Mouse (Mus musculus) limb, embryonic 13.5 days (tissue): ENCODE results near the gene Zfhx3. TPM values are rescaled to one million over a fixed set of nuclear protein-coding genes. Genes with fewer than 3 reads are reported as not detected.

ENCODE experiments used
- ATAC-seq: fragments of 200-750 bp; cut with Nextera tagmentation; 2 replicates; pipeline ENCODE4 v1.8.0; 2017; ENCODE audit warnings: low read depth, moderate number of reproducible peaks, moderate TSS enrichment; ENCODE audit not compliant: low FRiP score
- H3K27ac ChIP-seq: fragments of 300-500 bp; sonication (generic); 2 replicates; pipeline ENCODE4 v1.5.1; 2015; ENCODE audit warnings: inconsistent platforms, mild to moderate bottlenecking, moderate library complexity
- H3K27me3 ChIP-seq: fragments of 300-500 bp; sonication (generic); 2 replicates; pipeline ENCODE4 v1.6.1; 2015; ENCODE audit warnings: mild to moderate bottlenecking, inconsistent platforms
- H3K36me3 ChIP-seq: fragments of 300-500 bp; sonication (generic); 2 replicates; pipeline ENCODE4 v1.6.1; 2015; ENCODE audit warnings: inconsistent platforms, mild to moderate bottlenecking, moderate library complexity
- H3K4me1 ChIP-seq: fragments of 300-500 bp; sonication (generic); 2 replicates; pipeline ENCODE4 v1.6.1; 2015; ENCODE audit warnings: inconsistent platforms
- H3K4me2 ChIP-seq: fragments of 300-500 bp; sonication (generic); replicated peaks from 2 replicates; pipeline ENCODE4 v1.6.1; 2015; ENCODE audit warnings: inconsistent platforms, mild to moderate bottlenecking, moderate library complexity
- H3K4me3 ChIP-seq: fragments of 300-500 bp; sonication (generic); 2 replicates; pipeline ENCODE4 v1.5.1; 2015; ENCODE audit warnings: moderate library complexity, mild to moderate bottlenecking, inconsistent platforms
- H3K9ac ChIP-seq: fragments of 300-500 bp; sonication (generic); 2 replicates; pipeline ENCODE4 v1.6.1; 2015; ENCODE audit warnings: mild to moderate bottlenecking, inconsistent platforms
- H3K9me3 ChIP-seq: fragments of 300-500 bp; sonication (generic); 2 replicates; pipeline ENCODE4 v1.6.1; 2016; ENCODE audit warnings: inconsistent platforms
- WGBS: fragments of 180-500 bp; shearing (Covaris S2); methylation state at CpG from one replicate; pipeline ENCODE4 v1.1.7; 2015; 5-methylcytosine and 5-hydroxymethylcytosine counted together
- polyA plus RNA-seq: library from polyadenylated mRNA; unstranded; fragments of >200 nt; fragmentation: Nextera tagmentation; extraction: Ambion mirVana; gene quantifications from 2 replicates; pipeline ENCODE4 v1.2.1, GENCODE M21; 2015

Gene Zfhx3
- polyA plus RNA-seq, 1 experiment from 2014 or later: 44.1 TPM

DNA sequence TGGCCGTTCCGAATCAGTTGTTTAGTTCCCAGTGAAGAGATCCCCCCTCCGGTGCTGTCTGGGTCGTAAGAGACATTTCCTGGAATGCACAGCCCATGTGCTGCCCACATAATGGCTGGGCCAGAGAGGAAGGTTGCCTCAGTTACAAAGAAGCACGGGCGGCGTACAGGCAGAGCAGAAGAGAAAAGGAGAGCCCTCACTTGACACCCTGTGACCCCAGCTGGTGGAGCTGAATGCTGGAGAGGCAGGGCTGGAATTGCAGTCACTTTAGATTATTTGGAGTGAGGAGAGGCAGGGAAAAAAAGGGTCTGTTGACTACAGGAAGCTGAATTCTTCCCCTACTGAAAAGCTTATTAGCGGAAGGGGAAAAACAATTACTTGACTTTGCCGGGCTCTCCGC is 958.1 kb downstream of the Zfhx3 start:
- ATAC-seq: no peak
- 44% methylated on average over 10 of the region's 10 CpGs for WGBS
- H3K27me3 ChIP-seq: no peaks in the 10 kb centered on the region
- H3K9me3 ChIP-seq: no peaks in the 10 kb centered on the region
- no peak overlapping the region for H3K4me2 ChIP-seq
- peaks cover 14% of the 10 kb centered on the region; the same call in 1 of the 2 replicates for H3K36me3 ChIP-seq
- H3K4me3 ChIP-seq: no peak overlapping the region
- peaks cover 85% of the 10 kb centered on the region for H3K4me1 ChIP-seq
- H3K9ac ChIP-seq: no peak overlapping the region
- H3K27ac ChIP-seq: no peak overlapping the region; the same call in 1 of the 2 replicates

DNA sequence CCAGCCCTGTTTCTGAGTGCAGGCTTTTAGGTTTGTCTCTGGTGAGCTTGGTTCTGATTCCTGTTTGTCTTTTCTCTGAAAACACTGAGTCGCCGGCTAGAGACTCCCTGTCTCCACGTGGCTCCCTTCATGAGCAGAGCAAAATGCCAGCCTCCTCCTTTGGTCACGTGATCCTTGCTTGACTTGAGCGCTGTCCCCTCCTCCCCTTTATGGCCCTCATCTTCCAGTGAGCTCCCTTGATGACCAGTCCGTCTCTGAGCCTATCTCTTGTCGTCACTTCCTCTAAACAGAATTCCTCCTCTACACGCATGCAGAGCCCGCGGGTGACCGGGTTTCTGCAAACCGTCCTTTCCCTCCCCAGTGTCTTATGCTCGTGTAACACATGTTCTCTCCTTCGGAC is 958.8 kb downstream of the Zfhx3 start:
- 69% methylated on average over 14 of the region's 14 CpGs for WGBS
- H3K4me1 ChIP-seq: peaks cover 84% of the 10 kb centered on the region
- no peak for ATAC-seq
- no peaks in the 10 kb centered on the region for H3K9me3 ChIP-seq
- no peaks in the 10 kb centered on the region for H3K27me3 ChIP-seq
- no peak overlapping the region for H3K4me2 ChIP-seq
- H3K9ac ChIP-seq: no peak overlapping the region
- H3K4me3 ChIP-seq: no peak overlapping the region
- H3K36me3 ChIP-seq: peaks cover 14% of the 10 kb centered on the region; the same call in 1 of the 2 replicates
- H3K27ac ChIP-seq: no peak overlapping the region

DNA sequence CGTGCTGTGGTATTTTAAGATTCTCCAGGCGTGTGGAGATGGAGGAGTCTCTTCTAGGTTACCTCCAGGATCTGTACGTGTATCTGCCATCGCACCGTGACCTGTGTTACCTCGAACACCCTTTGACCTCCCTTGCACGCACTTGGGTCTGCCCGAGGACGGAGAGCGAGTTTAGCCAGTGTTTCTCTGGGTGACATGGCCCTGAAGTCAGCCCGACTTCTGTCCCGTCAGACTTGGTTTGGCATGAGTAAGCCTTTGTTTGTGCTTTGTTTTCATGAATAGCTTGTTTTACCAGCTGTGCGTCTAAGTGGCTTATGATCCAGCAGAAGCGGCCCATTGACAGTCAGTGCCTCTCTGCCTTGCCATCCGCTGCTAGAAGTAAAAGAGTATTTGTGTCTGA is 961.1 kb downstream of the Zfhx3 start:
- WGBS: 86% methylated on average over 15 of the region's 15 CpGs
- H3K4me2 ChIP-seq: no peak overlapping the region
- peaks cover 19% of the 10 kb centered on the region; the same call in 1 of the 2 replicates for H3K36me3 ChIP-seq
- no peak overlapping the region for H3K9ac ChIP-seq
- no peaks in the 10 kb centered on the region for H3K27me3 ChIP-seq
- peaks cover 77% of the 10 kb centered on the region for H3K4me1 ChIP-seq
- H3K4me3 ChIP-seq: no peak overlapping the region
- ATAC-seq: no peak
- H3K9me3 ChIP-seq: no peaks in the 10 kb centered on the region
- no peak overlapping the region for H3K27ac ChIP-seq

DNA sequence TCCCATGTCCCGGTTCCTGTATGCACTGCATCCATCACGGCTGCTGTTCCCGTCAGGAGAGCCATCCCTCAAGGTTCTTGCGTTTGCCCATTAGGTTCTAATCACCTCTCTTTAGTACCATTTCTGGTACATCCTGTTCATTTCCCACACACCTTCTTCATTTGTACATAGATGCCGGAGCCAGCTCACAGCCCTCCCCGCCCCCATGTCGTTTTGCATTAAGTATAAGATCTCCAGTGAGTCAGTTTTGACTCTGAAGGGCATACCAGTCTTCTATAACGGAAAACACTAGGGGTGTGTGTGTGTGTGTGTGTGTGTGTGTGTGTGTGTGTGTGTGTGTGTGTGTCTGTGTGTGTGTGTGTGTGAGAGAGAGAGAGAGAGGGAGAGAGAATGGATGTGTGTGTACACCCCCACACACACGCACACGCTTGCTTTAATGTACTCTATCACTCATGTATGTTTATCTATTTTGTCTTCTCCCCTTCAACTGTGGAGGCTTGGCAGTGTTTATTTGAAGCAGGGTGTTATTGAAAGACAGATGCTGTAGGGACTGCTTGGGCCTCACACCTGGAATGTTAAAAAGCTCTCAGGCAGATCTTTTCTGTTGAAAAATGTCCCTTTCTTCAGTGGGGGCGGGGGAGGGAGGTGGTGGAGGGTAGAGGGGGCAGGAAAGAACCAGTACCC is 962.0 kb downstream of the Zfhx3 start:
- no peak for ATAC-seq
- 0 out of 2 replicates have a peak, but pooled peaks cover 12% of the 10 kb centered on the region for H3K36me3 ChIP-seq
- H3K27me3 ChIP-seq: no peaks in the 10 kb centered on the region
- 43% methylated on average over 11 of the region's 11 CpGs for WGBS
- H3K9me3 ChIP-seq: no peaks in the 10 kb centered on the region
- H3K4me2 ChIP-seq: no peak overlapping the region
- H3K4me3 ChIP-seq: no peak overlapping the region
- H3K4me1 ChIP-seq: peaks cover 76% of the 10 kb centered on the region
- no peak overlapping the region for H3K27ac ChIP-seq
- H3K9ac ChIP-seq: no peak overlapping the region

DNA sequence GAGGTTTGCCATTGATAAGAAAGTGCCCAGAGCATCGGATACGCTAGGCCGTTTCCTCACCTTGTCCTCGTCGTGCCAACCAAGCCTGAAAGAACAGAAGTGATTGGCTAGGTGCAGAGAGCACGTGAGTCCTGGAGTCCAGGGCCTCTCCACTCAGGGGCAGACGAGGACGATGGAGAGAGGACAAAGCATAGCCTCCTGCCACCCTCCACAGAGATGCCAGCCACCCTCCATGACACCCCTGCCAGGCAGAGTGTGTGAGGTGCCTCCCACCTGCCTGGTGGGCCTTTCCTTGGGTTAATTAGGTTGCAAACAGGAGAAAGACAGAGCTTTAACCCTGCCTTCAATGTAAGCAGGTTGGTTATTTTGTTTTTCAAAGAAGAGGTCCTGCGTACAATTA is 965.6 kb downstream of the Zfhx3 start:
- no peak overlapping the region for H3K4me3 ChIP-seq
- H3K4me2 ChIP-seq: no peak overlapping the region
- no peaks in the 10 kb centered on the region for H3K9me3 ChIP-seq
- H3K9ac ChIP-seq: no peak overlapping the region
- H3K27ac ChIP-seq: peak overlapping the region; percentile 39; the same call in 1 of the 2 replicates
- peaks cover 66% of the 10 kb centered on the region for H3K4me1 ChIP-seq
- 85% methylated on average over 9 of the region's 9 CpGs for WGBS
- no peak for ATAC-seq
- 0 out of 2 replicates have a peak, but pooled peaks cover 7% of the 10 kb centered on the region for H3K36me3 ChIP-seq
- no peaks in the 10 kb centered on the region for H3K27me3 ChIP-seq

DNA sequence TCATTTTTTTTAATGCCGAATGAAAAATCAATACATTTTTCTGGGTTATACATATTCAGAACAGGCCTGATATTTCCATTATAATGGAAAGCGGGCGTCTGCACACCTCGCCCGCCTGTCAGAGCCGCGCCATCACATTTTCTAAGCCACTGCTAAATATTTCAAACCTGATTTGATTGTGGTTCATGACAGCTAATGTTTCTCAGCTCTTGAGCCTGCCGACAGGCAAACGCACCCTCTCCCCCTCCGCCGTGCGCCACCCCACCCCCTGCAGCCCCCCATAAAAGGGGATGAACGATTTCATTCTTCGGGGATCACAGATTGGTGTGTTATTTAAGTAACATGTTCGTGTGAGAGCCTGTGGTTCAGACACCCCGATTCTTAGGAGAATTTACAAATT is 966.1 kb downstream of the Zfhx3 start:
- WGBS: 70% methylated on average over 16 of the region's 16 CpGs
- Histone ChIP-seq H3K9me3 (no peaks in the 10 kb centered on the region), H3K36me3 (0 out of 2 replicates have a peak, but pooled peaks cover 7% of the 10 kb centered on the region), H3K4me2 (no peak overlapping the region), H3K27ac (no peak overlapping the region), H3K4me3 (no peak overlapping the region), H3K4me1 (peaks cover 61% of the 10 kb centered on the region), H3K27me3 (no peaks in the 10 kb centered on the region), H3K9ac (no peak overlapping the region)
- ATAC-seq: no peak

DNA sequence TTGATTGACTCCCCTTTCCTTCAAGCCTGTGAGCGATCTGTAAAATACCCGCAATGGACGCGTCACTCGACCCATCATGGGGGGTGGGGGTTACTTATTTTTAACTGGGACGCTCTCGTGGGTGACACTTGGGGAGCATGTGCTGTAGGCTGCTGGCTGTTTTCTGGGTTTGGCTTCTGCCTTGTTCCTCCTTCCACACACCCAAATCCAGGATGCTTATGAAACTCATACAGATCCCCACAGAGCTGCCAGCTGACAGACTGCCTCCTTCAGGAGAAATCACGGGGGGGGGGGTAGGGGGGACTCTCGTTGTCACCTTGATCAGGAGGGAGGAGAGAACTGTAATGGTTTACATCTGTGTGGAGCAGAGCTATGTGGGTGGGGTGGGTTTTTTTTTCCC is 966.6 kb downstream of the Zfhx3 start:
- Histone ChIP-seq H3K36me3 (0 out of 2 replicates have a peak, but pooled peaks cover 7% of the 10 kb centered on the region), H3K4me2 (no peak overlapping the region), H3K9me3 (no peaks in the 10 kb centered on the region), H3K9ac (no peak overlapping the region), H3K27ac (no peak overlapping the region), H3K4me1 (peaks cover 56% of the 10 kb centered on the region), H3K27me3 (no peaks in the 10 kb centered on the region), H3K4me3 (no peak overlapping the region)
- no peak for ATAC-seq
- 62% methylated on average over 9 of the region's 9 CpGs for WGBS

DNA sequence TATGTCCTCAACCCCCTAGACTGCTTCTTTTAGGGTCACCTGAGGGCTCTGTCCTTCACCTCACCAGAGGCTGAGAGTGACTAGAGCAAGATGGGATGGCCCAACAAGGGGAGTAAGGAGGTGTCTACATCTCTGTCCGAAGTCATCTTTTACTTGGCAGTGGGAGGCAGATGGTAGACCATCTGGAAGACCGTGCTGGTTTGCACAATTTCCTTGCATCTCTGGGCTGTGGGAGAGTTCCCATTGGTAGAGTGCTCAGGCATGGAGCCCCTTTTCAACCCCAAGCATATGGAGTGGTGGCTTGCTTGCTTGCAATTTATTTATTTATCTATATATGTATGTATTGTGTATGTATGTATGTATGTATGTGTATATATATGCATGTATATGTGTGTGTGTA is 967.0 kb downstream of the Zfhx3 start:
- 0 out of 2 replicates have a peak overlapping the region, but pooled peaks have one; percentile 22 for H3K27ac ChIP-seq
- H3K4me3 ChIP-seq: no peak overlapping the region
- ATAC-seq: no peak
- peaks cover 52% of the 10 kb centered on the region for H3K4me1 ChIP-seq
- no peak overlapping the region for H3K4me2 ChIP-seq
- 75% methylated on average over 2 of the region's 2 CpGs for WGBS
- no peaks in the 10 kb centered on the region for H3K9me3 ChIP-seq
- peaks cover 9% of the 10 kb centered on the region; the same call in 1 of the 2 replicates for H3K36me3 ChIP-seq
- H3K9ac ChIP-seq: no peak overlapping the region
- no peaks in the 10 kb centered on the region for H3K27me3 ChIP-seq

DNA sequence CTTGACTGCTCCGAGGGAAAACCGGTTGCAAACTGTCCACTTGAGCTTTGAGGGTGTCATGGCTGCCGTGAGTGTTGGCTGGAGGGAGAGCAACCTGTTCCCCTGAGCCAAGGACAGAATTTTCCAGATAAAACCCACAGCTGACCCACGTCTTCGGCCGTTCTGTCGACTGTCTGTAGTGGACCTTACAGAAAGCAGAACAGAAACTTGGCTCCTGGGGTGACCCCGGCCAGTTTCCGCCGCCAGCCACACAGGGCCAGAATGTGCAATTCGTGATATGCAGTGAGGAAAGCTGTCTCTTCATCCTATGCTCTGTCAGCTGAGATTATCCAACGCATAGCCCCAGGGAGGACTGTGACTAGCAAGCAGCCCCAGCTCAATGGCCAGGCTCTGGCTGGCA is 968.4 kb downstream of the Zfhx3 start:
- 78% methylated on average over 12 of the region's 12 CpGs for whole genome bisulfite sequencing
- peak overlapping the region; percentile 79 for H3K27ac ChIP-seq
- H3K27me3 ChIP-seq: no peaks in the 10 kb centered on the region
- peak overlapping the region; percentile 32 for H3K4me2 ChIP-seq
- no peak overlapping the region for H3K4me3 ChIP-seq
- H3K9me3 ChIP-seq: no peaks in the 10 kb centered on the region
- no peak overlapping the region for H3K9ac ChIP-seq
- peak; percentile 13; the same call in 1 of the 2 replicates for ATAC-seq
- peaks cover 14% of the 10 kb centered on the region for H3K36me3 ChIP-seq
- peaks cover 47% of the 10 kb centered on the region for H3K4me1 ChIP-seq

DNA sequence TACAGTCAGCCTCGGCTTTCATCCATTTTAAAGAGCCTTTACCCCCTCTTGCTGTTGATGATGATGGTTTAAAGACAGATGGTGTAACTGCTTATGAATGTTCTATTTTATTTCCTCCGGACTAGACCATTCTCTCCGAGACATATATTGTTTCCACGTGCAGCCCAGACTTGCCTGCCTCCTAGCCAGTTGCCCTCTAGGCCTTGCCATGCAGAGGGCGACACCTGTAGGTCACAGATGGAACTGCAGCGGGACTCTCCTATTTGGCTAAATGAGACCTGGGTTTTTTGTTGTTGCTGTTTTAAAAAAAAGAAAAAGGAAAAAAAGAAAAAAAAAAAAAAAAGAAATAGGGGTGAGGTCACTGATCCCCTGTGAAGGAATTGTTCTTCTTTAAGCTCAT is 969.1 kb downstream of the Zfhx3 start:
- no peak overlapping the region for H3K9ac ChIP-seq
- WGBS: 3% methylated on average over 6 of the region's 6 CpGs
- H3K36me3 ChIP-seq: peaks cover 16% of the 10 kb centered on the region
- H3K27ac ChIP-seq: peak overlapping the region; percentile 79; the same call in 1 of the 2 replicates
- peaks cover 45% of the 10 kb centered on the region for H3K4me1 ChIP-seq
- peak overlapping the region; percentile 32 for H3K4me2 ChIP-seq
- H3K9me3 ChIP-seq: no peaks in the 10 kb centered on the region
- H3K27me3 ChIP-seq: no peaks in the 10 kb centered on the region
- ATAC-seq: peak; percentile 71; the same call in 1 of the 2 replicates
- H3K4me3 ChIP-seq: no peak overlapping the region

DNA sequence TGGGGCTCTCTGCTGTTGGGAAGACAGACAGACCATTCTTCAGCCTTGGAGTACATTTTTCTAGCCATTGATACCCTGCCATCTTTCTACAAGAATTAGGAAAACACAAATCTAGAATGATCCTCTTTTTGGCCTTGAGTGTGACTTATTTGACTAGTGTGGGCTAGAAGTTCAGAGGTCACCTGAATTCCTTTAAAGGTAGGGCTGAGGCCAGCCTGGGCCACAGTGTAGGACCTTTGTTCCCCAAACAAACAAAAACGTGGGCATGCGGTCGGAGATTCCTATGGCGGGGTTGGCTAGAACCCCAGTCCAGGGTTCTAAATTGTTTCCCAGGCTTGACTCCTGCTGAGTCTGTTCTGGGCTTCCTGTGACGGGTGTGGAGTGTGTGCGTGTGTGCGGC is 970.6 kb downstream of the Zfhx3 start:
- WGBS: 96% methylated on average over 7 of the region's 7 CpGs
- Histone ChIP-seq H3K4me1 (peaks cover 36% of the 10 kb centered on the region), H3K27me3 (no peaks in the 10 kb centered on the region), H3K4me2 (no peak overlapping the region), H3K9me3 (no peaks in the 10 kb centered on the region), H3K36me3 (peaks cover 24% of the 10 kb centered on the region), H3K4me3 (no peak overlapping the region), H3K27ac (no peak overlapping the region), H3K9ac (no peak overlapping the region)
- ATAC-seq: no peak

DNA sequence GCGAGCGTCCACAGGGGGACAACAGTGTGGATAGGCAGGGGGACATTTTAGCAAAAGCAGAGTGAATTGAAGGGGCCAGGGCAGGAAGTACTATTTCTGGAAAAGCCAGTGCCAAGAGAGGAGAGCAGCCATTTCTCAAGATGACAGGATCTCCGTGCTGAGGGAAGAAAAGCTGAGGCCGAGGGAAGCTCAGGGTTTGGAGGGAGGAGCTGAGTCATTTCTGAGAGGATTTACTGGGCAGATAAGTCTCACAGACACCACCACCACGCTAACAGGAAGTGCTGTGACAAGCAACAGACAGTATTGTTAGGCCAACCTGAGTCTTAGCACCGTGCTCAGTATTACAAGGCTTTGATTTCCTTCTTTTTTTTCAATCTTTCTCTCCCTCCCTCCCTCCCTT is 973.0 kb downstream of the Zfhx3 start:
- WGBS: 51% methylated on average over 6 of the region's 6 CpGs
- no peak for ATAC-seq
- Histone ChIP-seq H3K27me3 (no peaks in the 10 kb centered on the region), H3K9ac (no peak overlapping the region; the same call in 1 of the 2 replicates), H3K36me3 (peaks cover 24% of the 10 kb centered on the region), H3K4me1 (peaks cover 34% of the 10 kb centered on the region), H3K4me3 (no peak overlapping the region), H3K27ac (peak overlapping the region; percentile 64; the same call in 1 of the 2 replicates), H3K4me2 (no peak overlapping the region), H3K9me3 (no peaks in the 10 kb centered on the region)

DNA sequence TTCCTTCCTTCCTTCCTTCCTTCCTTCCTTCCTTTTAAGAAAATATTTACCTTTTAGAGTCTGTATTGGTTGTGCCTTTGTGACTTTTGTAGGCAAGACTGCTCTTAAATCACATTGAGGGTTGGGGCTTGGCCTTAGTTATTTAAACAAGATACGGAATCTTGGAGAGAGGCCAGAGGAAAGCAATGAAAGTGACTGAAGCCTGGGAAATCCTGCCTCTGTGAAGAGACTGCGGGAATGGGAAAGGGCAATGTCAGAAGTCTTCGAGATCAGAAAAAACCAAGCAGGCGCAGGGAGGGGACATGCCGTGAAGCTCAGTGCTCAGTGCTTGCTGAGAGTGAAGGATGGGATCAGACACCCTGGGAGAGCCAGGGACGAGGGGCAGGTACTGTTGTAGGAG is 973.4 kb downstream of the Zfhx3 start:
- 61% methylated on average over 6 of the region's 6 CpGs for WGBS
- Histone ChIP-seq H3K9ac (no peak overlapping the region), H3K4me2 (no peak overlapping the region), H3K4me3 (no peak overlapping the region), H3K36me3 (peaks cover 24% of the 10 kb centered on the region), H3K27me3 (no peaks in the 10 kb centered on the region), H3K4me1 (peaks cover 30% of the 10 kb centered on the region), H3K9me3 (no peaks in the 10 kb centered on the region), H3K27ac (no peak overlapping the region)
- ATAC-seq: no peak
